Mouse (Mus musculus) ES-E14 (cell line): ENCODE measurements around the gene Olfr1189.

Source experiments
- CHD2 ChIP-seq: IDR thresholded peaks from 2 replicates; pipeline ENCODE4 v1.6.1; 2014; ENCODE audit warnings: mild to moderate bottlenecking, low read depth, low read length, inconsistent platforms
- HCFC1 ChIP-seq: IDR thresholded peaks from 2 replicates; pipeline ENCODE4 v1.6.1; 2012; ENCODE audit warnings: low read length, inconsistent platforms, borderline replicate concordance; ENCODE audit not compliant: insufficient read depth
- MAFK ChIP-seq: IDR thresholded peaks from 2 replicates; pipeline ENCODE4 v1.6.1; 2014; ENCODE audit warnings: mild to moderate bottlenecking, low read depth, low read length, inconsistent platforms; ENCODE audit not compliant: insufficient read depth
- ZC3H11A ChIP-seq: IDR thresholded peaks from 2 replicates; pipeline ENCODE4 v1.6.1; 2012; ENCODE audit warnings: low read depth, mild to moderate bottlenecking, inconsistent platforms, low read length, borderline replicate concordance
- ZNF384 ChIP-seq: IDR thresholded peaks from 2 replicates; pipeline ENCODE4 v1.6.1; 2012; ENCODE audit warnings: low read depth, low read length, inconsistent platforms

DNA sequence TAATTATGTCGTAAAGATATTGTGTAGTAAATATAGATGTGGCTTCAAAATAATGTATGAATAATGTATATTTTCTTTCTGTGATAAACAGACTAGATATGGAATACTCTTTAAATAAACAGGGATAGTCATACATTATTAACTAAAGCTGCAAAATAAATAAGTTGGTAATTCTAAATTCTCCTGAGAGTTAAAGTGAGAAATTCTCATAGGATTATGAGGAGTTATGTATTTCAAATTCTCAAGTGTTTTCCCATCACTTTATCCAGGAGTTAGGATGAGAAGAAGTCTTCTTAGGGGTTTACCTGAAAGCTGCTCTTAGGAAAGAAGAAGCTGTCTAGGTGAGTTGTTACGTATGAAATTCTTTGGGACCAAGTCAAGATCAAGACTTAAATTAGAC, 29.6 kb upstream of the Olfr1189 start, which contains the start of gene Olfr1188:
- TF ChIP-seq ZNF384 (no peak), HCFC1 (no peak), ZC3H11A (no peak), MAFK (no peak), CHD2 (no peak)
